Mouse (Mus musculus) forelimb bud, embryonic 11.5 days (tissue): ENCODE measurements around the gene Ank2.

Experiments
- DNase-seq: peaks from one replicate; pipeline ENCODE4 v3.0.0-alpha.2; 2012; ENCODE audit warnings: low read depth, low spot score

The Ank2 gene

GRCm38 (mm10) chr3:127123376-127123775 is 375.8 kb downstream of the Ank2 start:
- no peak for DNase-seq

- DNase-seq: no peak
These were observed 380.4 kb downstream of the Ank2 start for GRCm38 (mm10) chr3:127118777-127119176.

GRCm38 (mm10) chr3:127116226-127116625 is 382.9 kb downstream of the Ank2 start:
- DNase-seq: no peak

- no peak for DNase-seq
These were observed 385.9 kb downstream of the Ank2 start for GRCm38 (mm10) chr3:127113238-127113637.

- peak; percentile 19 for DNase-seq
These were observed 389.7 kb downstream of the Ank2 start for GRCm38 (mm10) chr3:127109413-127109812.

- DNase-seq: no peak
These were observed 390.7 kb downstream of the Ank2 start for GRCm38 (mm10) chr3:127108481-127108880.

- no peak for DNase-seq
These were observed 391.9 kb downstream of the Ank2 start for GRCm38 (mm10) chr3:127107281-127107680.

GRCm38 (mm10) chr3:127101326-127101725 is 397.8 kb downstream of the Ank2 start:
- no peak for DNase-seq

- no peak for DNase-seq
These were observed 401.4 kb downstream of the Ank2 start for GRCm38 (mm10) chr3:127097745-127098144.

- no peak for DNase-seq
These were observed 402.0 kb downstream of the Ank2 start for GRCm38 (mm10) chr3:127097106-127097505.

GRCm38 (mm10) chr3:127093631-127094030 is 405.5 kb downstream of the Ank2 start:
- DNase-seq: no peak

GRCm38 (mm10) chr3:127087574-127087973 is 411.6 kb downstream of the Ank2 start:
- DNase-seq: no peak

GRCm38 (mm10) chr3:127086834-127087506 is 412.2 kb downstream of the Ank2 start:
- no peak for DNase-seq

GRCm38 (mm10) chr3:127077369-127077768 is 421.8 kb downstream of the Ank2 start:
- no peak for DNase-seq

GRCm38 (mm10) chr3:127075531-127076280 is 423.4 kb downstream of the Ank2 start:
- DNase-seq: no peak

- no peak for DNase-seq
These were observed 427.7 kb downstream of the Ank2 start for GRCm38 (mm10) chr3:127071471-127071870.

- DNase-seq: no peak
These were observed 435.3 kb downstream of the Ank2 start for GRCm38 (mm10) chr3:127063654-127064386.

- DNase-seq: no peak
These were observed 439.5 kb downstream of the Ank2 start for GRCm38 (mm10) chr3:127059671-127060070.

GRCm38 (mm10) chr3:127041288-127041687 is 457.9 kb downstream of the Ank2 start:
- no peak for DNase-seq

GRCm38 (mm10) chr3:127038570-127038969 is 460.6 kb downstream of the Ank2 start:
- no peak for DNase-seq

- DNase-seq: no peak
These were observed 463.0 kb downstream of the Ank2 start for GRCm38 (mm10) chr3:127036118-127036517.

GRCm38 (mm10) chr3:127035540-127035939 is 463.6 kb downstream of the Ank2 start:
- no peak for DNase-seq
